Mouse (Mus musculus): Measurements from ENCODE around the gene R3hdml. TPM values are rescaled to one million over a fixed set of nuclear protein-coding genes. Genes with fewer than 3 reads are reported as not detected.
A peak's percentile ranks its signal among the peaks of the same experiment; 100 is the strongest.
"Not testable (repeated sequence)": the region's sequence is repeated elsewhere in the genome, so short reads cannot be mapped to it uniquely, and the experiment has no call there.

R3hdml gene
- total RNA-seq (2022) = not detected

DNA sequence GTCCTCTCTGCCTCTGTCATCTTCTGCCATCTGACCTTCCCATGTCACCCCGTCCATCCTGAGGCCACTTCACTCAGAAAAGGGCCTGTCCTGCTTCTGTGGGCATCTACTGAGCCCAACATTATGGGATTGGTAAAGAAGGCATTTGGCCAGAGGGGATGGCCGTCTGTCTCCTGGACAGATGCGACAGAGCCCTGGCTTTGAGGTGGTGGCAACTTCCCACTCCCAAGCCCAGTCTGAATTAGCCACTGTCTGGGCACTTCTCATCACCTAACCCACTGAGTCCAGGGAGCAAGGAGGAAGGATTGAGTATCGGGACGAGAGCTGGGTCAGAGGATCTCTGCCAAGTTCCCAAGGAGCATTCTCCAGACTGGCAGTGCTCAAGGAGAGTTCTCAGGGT lies at the start of gene R3hdml:
R3hdml (plus strand) TSS at position 301 of the 400 bp plus-strand sequence.
- DNase-seq (ENCODE audit: low spot score in 2 of 2) = no peak

DNA sequence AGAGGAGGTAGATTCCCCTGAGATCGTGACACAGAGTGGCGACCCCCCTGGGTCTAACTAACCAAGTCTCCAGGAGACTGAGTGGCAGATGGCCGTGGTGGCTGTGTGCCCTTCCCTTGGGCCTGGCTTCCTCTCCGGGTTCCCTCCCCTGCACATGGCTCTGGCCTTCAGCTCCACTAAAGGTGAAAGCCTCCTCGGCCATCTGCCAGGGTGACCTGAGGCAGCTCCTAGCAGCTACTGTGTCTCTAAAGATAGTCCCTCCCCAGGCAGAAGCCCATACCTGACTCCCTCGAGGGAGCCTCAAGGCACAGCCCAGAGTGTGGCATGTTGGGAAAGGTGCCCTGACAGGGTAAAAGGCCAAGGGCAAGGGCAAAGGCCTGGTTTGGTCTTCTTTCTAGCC lies 48.6 kb upstream of the R3hdml start:
- no peak for DNase-seq (ENCODE audit: low spot score in 2 of 2)

DNA sequence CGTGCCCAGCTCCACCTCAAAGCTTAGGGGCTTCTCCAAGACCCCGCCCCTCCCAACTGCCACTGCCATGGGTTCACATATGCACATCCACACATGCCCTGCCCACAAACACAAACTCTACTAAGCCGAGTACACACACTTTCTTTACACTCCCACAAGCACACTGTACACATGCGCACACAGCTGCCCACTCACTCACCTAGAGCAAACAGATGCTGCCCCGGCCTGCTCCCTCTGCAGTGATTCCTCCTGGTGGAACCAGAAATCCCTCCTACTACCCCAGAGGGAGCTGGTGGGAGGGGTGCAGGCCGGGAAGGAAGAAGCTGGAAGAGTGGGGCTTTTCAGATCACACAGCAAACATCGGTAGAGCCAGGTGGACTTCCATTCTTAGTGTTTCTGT lies 48.1 kb upstream of the R3hdml start:
- no peak for DNase-seq (ENCODE audit: low spot score in 2 of 2)

DNA sequence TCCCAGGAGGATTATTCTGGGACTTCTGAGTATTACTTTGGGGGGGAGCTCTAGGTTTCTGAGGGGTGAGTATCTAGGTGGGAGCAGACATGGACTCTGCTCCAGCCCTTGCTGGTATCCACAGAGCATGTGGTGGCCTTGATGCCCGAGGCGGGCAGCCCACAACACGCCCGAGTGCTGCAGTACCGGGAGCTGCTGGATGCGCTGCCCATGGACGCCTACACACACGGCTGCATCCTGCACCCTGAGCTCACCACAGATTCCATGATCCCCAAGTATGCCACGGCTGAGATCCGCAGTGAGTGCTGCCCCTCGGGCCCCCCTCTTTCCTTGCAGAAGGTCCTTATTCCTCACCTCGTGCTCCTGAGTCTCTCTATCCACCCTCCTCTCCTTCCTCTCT lies 44.7 kb upstream of the R3hdml start:
- DNase-seq (ENCODE audit: low spot score in 2 of 2) = no peak

DNA sequence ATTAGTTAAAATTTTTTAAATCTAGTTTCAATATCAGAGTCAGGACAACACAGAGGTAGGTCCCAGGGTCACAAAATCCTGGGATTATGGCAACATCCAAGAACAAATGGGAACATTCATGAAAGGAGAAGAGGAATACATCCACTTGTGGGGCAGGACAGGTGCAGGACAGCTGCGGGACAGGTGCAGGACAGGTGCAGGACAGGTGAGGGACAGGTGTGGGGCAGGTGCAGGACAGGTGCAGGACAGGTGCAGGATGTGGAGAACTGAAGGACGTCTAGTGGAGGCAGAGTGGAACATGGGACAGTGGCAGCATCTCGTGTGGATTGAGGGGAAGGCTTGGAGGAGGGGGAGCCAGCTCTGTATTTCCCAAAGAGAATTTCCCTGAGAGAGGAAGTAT lies 42.8 kb upstream of the R3hdml start:
- DNase-seq (ENCODE audit: low spot score in 2 of 2) = no peak

DNA sequence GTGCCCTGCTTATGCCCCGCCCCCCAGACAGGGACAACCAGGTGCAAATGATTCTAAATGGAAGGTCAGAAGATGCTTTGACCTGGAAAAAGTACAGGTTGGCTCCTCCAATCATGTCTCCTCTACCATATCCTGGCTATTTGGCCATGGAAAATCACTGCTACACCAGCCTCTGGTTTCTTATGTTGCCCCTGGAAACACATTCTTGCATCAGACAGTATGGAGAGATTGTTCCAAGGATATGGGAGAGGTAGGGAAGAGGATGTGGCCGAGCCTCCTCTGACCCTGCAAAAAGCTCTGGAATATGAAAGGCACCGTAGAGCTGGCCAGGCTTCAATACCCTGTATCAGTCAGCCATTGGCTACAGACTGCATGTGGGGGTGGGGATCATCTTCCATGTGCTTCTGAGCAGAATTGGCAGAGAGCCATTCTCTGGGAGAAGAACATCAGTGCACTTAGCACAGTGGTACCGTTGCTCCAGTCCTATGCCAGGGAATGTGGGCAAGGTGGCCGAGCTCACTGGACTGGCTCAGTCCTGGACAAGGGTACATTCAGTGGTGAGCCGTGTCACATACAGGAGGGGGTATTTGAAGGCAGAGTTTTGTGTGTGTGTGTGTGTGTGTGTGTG lies 41.3 kb upstream of the R3hdml start:
- peak in 1 of 2 experiments; percentile 69 for DNase-seq (ENCODE audit: low spot score in 2 of 2)

DNA sequence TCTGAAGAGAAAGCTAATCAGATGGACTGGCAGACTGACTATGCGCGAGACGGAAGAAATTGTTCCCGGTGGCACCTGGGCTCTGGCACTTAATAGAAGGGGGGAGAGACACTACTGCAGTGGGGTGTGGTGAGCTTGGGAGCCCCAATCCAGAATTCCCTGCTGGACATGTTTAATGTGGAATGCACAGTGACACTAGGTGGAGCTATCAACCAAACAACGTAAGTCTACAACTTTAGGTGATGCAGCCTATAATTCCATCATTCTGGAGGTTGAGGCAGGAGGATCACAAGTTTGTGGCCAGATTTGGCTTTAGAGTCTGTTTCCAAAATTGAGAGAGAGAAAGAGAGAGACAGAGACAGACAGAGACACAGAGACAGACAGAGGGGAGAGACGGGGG lies 39.4 kb upstream of the R3hdml start:
- no peak for DNase-seq (ENCODE audit: low spot score in 2 of 2)

DNA sequence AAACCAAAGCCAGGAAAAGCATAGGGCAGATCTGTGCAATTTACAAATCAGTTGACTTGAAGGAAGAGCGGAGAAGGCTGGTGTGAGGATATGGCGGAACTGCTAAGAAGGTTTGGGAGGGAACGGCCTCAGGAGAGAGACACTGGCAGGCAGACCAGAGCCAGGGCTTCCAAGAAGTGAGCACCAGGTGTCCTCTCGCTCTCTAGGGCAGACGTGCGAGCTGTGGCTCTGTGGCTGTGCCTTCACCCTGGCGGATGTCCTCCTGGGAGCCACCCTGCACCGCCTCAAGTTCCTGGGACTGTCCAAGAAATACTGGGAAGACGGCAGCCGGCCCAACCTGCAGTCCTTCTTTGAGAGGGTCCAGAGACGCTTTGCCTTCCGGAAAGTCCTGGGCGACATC lies 38.7 kb upstream of the R3hdml start:
- no peak for DNase-seq (ENCODE audit: low spot score in 2 of 2)

DNA sequence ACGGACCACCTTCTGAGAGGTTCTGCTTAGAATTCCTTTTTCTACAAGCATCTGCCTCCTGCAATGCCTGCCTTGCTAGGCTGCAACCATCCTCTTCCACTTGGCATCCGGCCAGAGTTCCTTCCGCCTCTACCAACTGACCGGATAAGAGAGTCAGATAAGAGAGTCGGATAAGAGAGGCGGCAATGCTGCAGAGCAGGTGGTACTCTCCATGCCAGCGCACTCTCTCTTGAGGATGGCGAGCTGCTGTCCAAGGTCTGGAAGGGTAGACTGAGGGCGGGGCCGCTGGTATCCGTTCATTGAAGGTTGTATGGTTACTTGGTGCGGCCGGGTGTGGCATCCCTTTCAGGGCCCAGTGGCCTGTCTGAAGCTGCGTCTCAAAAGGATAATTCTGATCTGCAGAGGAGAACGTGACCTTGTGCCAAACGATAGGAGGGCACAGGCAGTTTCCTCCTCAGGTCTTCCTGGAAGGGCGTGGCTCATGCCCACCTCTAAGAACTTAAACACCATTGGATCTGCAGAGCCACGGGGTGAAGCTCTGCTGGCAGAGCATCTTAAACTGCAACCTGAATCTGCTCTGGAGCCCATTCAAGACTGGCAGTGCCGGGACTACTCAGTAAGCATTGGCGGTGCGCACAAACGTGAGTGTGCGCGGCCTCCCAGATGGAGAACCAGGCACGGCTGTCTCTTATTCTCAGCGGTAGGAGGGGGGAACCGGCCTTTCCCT lies 33.4 kb upstream of the R3hdml start:
- DNase-seq (ENCODE audit: low spot score in 2 of 2) = no peak

DNA sequence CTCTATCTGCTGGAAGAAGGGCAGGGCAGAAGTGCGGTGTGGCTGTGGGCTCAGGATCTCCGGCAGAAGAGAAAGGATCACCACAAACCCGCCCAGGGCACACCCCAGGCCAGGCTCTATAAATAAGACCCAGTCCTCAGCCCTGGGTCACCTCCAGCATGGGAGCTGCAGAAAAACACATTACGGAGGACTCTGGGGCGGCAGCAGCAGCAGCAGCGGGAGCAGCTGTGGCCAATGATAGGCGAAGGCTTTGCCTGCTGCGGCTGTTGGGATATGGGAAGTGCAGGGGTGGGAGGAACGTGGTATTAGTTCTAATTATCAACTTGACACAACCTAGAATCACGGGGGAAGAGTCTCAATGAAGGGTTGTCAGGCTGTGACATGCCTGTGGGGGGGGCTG lies 32.7 kb upstream of the R3hdml start:
- no peak for DNase-seq (ENCODE audit: low spot score in 2 of 2)

DNA sequence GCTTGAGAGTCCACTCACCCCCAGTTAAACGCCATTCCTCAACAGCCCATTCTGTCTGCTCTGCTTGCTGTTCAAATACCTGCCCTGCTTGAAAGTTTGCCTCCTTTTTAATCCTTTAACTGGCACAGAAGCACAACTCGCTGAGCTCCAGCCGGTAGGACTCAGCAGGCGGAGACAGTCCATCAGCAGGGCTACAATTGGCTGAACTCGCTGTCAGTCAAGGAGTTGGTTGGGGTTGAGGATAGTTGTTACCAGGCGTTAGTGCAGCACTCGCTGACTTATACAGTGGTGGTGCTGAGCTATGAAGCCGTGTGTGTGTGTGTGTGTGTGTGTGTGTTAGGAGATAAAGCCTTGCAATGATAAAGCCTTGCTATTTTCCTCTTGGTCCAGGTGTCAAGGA lies 31.5 kb upstream of the R3hdml start:
- DNase-seq (ENCODE audit: low spot score in 2 of 2) = no peak

DNA sequence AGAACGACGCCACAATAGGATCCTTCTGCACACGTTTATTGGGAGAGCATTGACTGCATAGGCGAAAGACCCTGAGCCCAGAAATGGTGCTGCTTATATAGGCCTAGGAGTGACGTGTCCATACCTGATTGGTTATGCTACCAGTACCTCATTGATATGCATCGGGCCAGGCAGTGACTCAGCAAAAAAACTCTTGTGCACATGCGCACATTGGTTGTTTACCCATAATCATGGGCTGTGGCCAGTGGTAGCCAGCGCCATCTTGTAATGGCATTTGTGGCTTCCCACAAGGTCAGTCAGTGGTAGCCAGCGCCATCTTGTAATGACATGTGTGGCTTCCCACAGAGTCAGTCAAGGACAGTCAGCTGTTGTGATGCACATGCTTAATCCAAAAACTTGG lies 30.8 kb upstream of the R3hdml start:
- DNase-seq (ENCODE audit: low spot score in 2 of 2) = not testable (repeated sequence)

DNA sequence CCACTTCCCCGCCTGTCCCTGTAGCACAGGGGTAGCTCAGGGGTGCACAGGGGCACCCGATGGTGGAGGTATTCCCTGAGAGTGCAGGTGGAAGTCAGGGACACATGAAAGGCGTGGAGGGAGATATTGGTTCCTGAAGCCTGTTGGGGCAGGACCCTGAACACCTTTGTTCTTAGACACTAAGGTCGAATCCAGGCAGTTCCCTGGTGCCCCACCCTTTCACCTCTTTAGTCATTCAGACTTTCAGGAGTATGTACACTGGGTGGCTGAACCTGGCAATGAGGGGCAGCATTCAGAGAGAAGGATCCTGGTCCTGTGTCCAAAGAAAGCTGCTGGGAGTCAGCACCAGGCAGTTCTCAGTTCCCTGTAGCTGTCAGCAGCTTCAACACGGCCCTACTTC lies 29.7 kb upstream of the R3hdml start:
- no peak for DNase-seq (ENCODE audit: low spot score in 2 of 2)

DNA sequence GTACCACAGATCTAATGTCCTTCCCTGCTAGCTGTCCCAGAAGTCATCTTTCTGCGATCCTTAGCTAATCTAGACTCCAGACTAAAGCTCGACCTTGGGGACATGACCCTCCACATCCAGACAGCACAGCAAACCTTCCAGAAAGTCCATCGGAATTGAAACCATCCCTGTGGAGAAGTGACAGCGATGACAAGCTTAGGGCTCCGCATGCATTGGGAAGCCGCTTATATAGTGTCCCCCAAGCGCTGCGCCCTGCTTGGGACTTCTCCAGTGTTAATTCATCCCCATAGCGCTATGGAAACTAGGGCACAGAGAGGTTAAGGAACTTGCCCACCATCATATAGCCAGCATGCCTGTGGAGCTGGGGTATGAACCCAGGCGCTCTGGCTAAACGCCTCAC lies 29.3 kb upstream of the R3hdml start:
- DNase-seq (ENCODE audit: low spot score in 2 of 2) = no peak

DNA sequence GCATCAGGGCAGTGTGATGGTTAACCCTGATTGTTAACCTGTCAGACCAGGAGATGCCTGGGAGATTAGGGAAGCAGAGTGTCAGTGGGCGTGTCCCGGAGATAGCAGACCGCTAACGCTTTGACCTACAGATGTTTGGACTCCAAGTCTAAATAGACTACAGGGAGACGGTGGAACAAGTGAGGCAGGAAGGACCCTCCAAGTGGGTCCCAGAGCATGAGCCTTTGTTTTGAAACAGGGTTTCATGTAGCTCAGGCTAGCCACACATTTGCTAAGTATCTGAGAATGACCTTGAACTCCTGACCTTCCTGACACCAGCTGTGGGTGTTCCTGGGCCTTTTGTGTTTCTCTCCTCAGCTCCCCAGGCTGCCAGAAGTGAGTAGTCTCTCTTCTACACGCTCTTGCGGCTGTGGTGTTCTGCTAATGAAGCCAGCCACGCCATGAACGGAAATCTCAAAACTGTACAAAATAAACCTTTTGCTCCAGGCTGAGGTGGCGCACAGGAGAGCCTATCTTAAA lies 28.8 kb upstream of the R3hdml start:
- no peak for DNase-seq (ENCODE audit: low spot score in 2 of 2)

DNA sequence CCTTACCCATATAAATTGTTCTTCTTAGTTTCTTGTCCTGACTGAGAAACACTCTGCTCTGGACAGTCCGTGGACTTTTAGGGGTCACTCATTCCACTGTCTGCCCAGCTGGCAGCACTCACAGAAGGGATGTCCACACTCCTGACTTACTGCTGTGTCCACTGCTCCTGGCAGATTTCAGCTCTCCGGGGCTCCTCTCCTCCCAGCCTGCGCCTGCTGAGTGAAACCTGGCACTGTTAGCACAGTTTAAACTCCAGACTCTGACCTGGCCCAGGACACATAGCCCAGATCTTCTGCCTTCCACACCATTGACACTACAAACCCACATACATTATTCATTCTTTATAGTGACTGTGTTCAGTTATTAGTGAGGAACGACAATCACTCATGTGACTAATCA lies 28.1 kb upstream of the R3hdml start:
- no peak for DNase-seq (ENCODE audit: low spot score in 2 of 2)

DNA sequence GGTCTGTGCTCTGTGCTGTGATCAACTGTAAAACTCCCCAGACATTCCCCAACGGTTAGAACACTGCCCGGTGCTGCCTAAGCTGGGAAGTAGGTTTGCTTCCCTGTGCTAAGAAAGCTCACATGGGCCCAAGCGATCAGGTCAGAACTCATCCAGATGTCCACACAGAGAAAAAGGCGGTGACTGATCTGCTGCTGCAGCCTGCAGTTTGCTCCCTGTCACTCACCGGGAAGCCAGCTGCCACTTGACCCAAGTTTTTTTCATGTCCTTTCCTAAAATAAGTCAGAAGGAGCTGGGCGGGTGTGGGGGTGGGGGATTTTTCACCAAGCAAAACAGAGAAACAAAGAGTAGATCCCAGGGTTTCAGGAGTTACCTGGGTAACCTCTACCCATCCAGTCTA lies 27.6 kb upstream of the R3hdml start:
- no peak for DNase-seq (ENCODE audit: low spot score in 2 of 2)

DNA sequence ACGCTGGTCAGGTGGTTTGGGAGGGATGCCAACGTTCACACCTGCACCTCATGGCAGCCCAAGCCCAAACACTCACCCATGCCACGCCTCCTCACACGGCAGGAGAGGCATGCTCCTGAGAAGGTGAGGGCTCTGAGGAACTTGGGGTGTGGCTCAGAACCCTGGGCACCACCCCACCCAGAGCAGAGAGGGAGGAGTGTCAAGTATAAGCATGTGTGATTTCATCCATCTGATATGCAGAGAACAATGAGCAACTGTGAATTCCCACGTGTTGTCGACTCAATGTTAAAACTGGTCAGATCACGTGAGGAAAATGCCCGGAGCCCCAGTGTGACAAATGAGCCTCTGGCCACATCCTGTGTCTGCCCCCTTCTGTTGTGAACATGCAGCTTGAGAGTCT lies 25.3 kb upstream of the R3hdml start:
- DNase-seq (ENCODE audit: low spot score in 2 of 2) = no peak

DNA sequence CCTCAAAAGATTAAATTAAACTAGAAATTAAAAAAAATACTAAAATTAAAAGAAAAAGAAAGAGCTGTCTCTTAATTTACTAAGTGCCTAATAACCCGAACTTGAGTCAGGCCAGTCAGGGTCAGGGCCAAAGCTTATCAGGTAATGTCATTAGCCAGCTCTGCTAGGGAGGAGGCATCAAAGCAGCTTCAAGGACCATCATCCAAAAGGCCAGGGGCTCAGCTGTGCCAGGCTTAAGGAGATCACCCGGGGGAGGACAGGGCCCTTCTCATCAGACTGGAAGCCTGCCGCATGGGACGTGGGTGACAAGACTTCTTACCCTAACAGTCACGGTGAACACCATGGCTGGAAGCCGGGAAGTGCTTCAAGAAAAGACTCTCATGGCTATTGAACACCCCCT lies 24.5 kb upstream of the R3hdml start:
- no peak for DNase-seq (ENCODE audit: low spot score in 2 of 2)

DNA sequence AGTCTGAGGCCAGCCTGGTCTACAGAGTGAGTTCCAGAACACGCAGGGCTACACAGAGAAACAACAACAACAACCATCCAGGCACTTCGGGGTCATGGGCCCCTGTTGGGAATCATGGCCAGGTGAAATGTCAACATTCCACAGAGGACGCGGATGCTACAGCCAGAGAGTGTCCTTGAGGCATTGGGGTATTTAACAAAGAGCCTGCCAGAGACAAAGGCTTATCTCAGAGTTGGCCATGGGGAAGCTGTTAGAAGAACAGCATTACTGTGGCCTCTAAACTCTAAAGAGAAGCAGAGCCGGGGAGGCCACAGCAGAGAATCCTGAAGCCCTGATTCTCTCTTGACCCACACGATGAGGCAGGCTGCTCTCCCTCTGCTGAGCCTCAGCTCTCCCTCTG lies 23.3 kb upstream of the R3hdml start:
- DNase-seq (ENCODE audit: low spot score in 2 of 2) = no peak

DNA sequence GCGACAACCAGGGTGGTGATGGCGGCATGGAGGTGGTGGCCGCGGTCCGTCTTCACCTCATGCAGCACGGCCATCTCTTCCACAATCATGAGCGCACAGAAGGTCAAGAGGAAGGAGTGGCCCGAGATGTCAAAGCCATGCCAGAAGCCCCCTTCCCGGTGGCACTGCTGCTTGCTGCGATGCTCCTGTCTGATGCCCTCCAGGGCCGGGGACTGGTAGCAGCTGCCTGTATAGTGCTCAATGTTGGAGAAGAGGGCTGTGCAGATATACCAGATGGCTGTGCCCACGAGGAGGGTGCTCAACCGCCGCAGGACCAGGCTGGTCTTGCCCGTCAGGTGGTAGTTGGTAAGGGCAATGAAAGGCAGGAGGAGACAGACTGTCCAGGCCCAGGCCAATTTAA lies 22.4 kb upstream of the R3hdml start:
- no peak for DNase-seq (ENCODE audit: low spot score in 2 of 2)

DNA sequence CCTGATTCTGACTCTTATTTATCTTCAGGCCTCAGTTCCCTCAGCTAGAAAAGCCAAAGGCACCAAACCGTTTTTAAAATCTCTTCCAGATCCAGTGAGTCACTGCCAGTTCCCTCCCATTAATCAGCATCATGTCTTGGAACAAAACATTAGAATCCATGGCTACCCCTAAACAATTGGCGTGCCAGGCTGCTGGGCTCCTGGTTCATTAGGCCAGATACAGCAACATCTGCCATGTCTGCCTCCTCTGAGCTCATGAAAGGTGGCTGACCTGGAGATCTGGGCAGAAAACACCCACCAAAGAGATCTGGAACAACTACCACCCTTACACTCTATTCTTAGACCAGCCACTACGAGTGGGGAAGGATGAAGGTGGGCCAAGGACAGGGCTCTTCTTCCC lies 21.0 kb upstream of the R3hdml start:
- DNase-seq (ENCODE audit: low spot score in 2 of 2) = no peak
